Mouse (Mus musculus) E14TG2a.4 (cell line): ENCODE measurements around the gene Pde4a.
A peak's percentile ranks its signal among the peaks of the same experiment; 100 is the strongest.

Experiments used
- CTCF ChIP-seq: conservative IDR thresholded peaks from 2 replicates; pipeline ENCODE4 v1.5.1; 2014; ENCODE audit warnings: low read length
- NANOG ChIP-seq: IDR thresholded peaks from 2 replicates; pipeline ENCODE4 v1.6.1; 2014; ENCODE audit warnings: borderline replicate concordance, low read length, mixed read lengths
- POU5F1 ChIP-seq: IDR thresholded peaks from 2 replicates; pipeline ENCODE4 v1.6.1; 2014; ENCODE audit warnings: low read length, borderline replicate concordance

GRCm38 (mm10) chr9:21189905-21190304 is 24.4 kb downstream of the Pde4a start:
- TF ChIP-seq CTCF (peak; percentile 35), NANOG (no peak), POU5F1 (no peak)
